Mouse (Mus musculus): ENCODE measurements around the gene Pkd1l1. TPM values are rescaled to one million over a fixed set of nuclear protein-coding genes. Genes with fewer than 3 reads are reported as not detected.

Pkd1l1 gene
- polyA plus RNA-seq, 1 experiment: not detected

- Histone ChIP-seq H3K4me3 (no peak overlapping the region), H3K36me3 (ENCODE audit: control insufficient read depth, insufficient read depth) (no peaks in the 10 kb centered on the region), H3K4me2 (ENCODE audit: low read depth) (no peak overlapping the region), H3ac (ENCODE audit: control insufficient read depth, insufficient read length) (no peak overlapping the region), H3K79me2 (ENCODE audit: control insufficient read depth, insufficient read depth) (no peaks in the 10 kb centered on the region), H3K27me3 (ENCODE audit: control insufficient read depth, insufficient read depth, insufficient read length) (no peaks in the 10 kb centered on the region)
- TF ChIP-seq MYOD1 (IDR thresholded peaks at IDR 0.05; ENCODE audit: control insufficient read depth in 1 of 3, insufficient read length in 2 of 3, low read depth in 2 of 3): no peak
- no peak for TF ChIP-seq E2F4 (IDR thresholded peaks at IDR 0.05; ENCODE audit: insufficient read depth)
- TF ChIP-seq USF1 (IDR thresholded peaks at IDR 0.05; ENCODE audit: low read depth): no peak
- TF ChIP-seq MAX (IDR thresholded peaks at IDR 0.05; ENCODE audit: low read depth): no peak
- no peak for TF ChIP-seq POLR2A (IDR thresholded peaks at IDR 0.05; ENCODE audit: insufficient read length, low read depth)
- no peak for TF ChIP-seq TCF3 (IDR thresholded peaks at IDR 0.05; ENCODE audit: insufficient read length, low read depth)
- no peak for TF ChIP-seq TCF12 (IDR thresholded peaks at IDR 0.05; ENCODE audit: insufficient read depth, poor library complexity, severe bottlenecking)
Observed at GRCm38 (mm10) chr11:8986058-8986457, 13.0 kb upstream of the Pkd1l1 start.

GRCm38 (mm10) chr11:8983237-8983861 lies 10.3 kb upstream of the Pkd1l1 start:
- H3K4me2 ChIP-seq (ENCODE audit: low read depth): no peak overlapping the region
- no peaks in the 10 kb centered on the region for H3K36me3 ChIP-seq (ENCODE audit: control insufficient read depth, insufficient read depth)
- no peak for TF ChIP-seq CEBPB (IDR thresholded peaks at IDR 0.05; ENCODE audit: insufficient read depth, poor library complexity, severe bottlenecking)
- TF ChIP-seq USF1 (IDR thresholded peaks at IDR 0.05; ENCODE audit: low read depth): no peak
- no peak for TF ChIP-seq TCF3 (IDR thresholded peaks at IDR 0.05; ENCODE audit: insufficient read length, low read depth)
- no peak for TF ChIP-seq TCF12 (IDR thresholded peaks at IDR 0.05; ENCODE audit: insufficient read depth, poor library complexity, severe bottlenecking)
- TF ChIP-seq REST (IDR thresholded peaks at IDR 0.05; ENCODE audit: insufficient read depth, insufficient read length): no peak
- no peak for TF ChIP-seq MYOG (IDR thresholded peaks at IDR 0.05; ENCODE audit: control insufficient read depth in 1 of 3, insufficient read depth in 1 of 3, insufficient read length in 2 of 3, low read depth in 2 of 3)
- TF ChIP-seq POLR2A (IDR thresholded peaks at IDR 0.05; ENCODE audit: insufficient read length, low read depth): no peak
- TF ChIP-seq SRF (IDR thresholded peaks at IDR 0.05; ENCODE audit: control insufficient read depth, insufficient read length, low read depth): no peak
- TF ChIP-seq MYOD1 (IDR thresholded peaks at IDR 0.05; ENCODE audit: control insufficient read depth in 1 of 3, insufficient read length in 2 of 3, low read depth in 2 of 3): no peak
- no peak overlapping the region for H3ac ChIP-seq (ENCODE audit: control insufficient read depth, insufficient read length)
- H3K79me2 ChIP-seq (ENCODE audit: control insufficient read depth, insufficient read depth): no peaks in the 10 kb centered on the region
- no peak overlapping the region for H3K4me3 ChIP-seq
- peaks cover 5% of the 10 kb centered on the region for H3K27me3 ChIP-seq (ENCODE audit: control insufficient read depth, insufficient read depth, insufficient read length)

- TF ChIP-seq MAX (IDR thresholded peaks at IDR 0.05; ENCODE audit: low read depth) (no peak), MYOD1 (IDR thresholded peaks at IDR 0.05; ENCODE audit: control insufficient read depth in 1 of 3, insufficient read length in 2 of 3, low read depth in 2 of 3) (no peak), MYOG (IDR thresholded peaks at IDR 0.05; ENCODE audit: control insufficient read depth in 1 of 3, insufficient read depth in 1 of 3, insufficient read length in 2 of 3, low read depth in 2 of 3) (no peak)
- H3ac ChIP-seq (ENCODE audit: control insufficient read depth, insufficient read length): no peak overlapping the region
- no peaks in the 10 kb centered on the region for H3K79me2 ChIP-seq (ENCODE audit: control insufficient read depth, insufficient read depth)
- H3K36me3 ChIP-seq (ENCODE audit: control insufficient read depth, insufficient read depth): no peaks in the 10 kb centered on the region
- H3K4me3 ChIP-seq: no peak overlapping the region
- no peak overlapping the region for H3K4me2 ChIP-seq (ENCODE audit: low read depth)
- peaks cover 26% of the 10 kb centered on the region for H3K27me3 ChIP-seq (ENCODE audit: control insufficient read depth, insufficient read depth, insufficient read length)
Observed at GRCm38 (mm10) chr11:8978154-8978553, 5.1 kb upstream of the Pkd1l1 start.

GRCm38 (mm10) chr11:8972093-8972492 lies 973 bp downstream of the Pkd1l1 start:
- H3K36me3 ChIP-seq (ENCODE audit: control insufficient read depth, insufficient read depth): no peaks in the 10 kb centered on the region
- no peak overlapping the region for H3ac ChIP-seq (ENCODE audit: control insufficient read depth, insufficient read length)
- TF ChIP-seq CEBPB (IDR thresholded peaks at IDR 0.05; ENCODE audit: insufficient read depth, poor library complexity, severe bottlenecking) (no peak), SRF (IDR thresholded peaks at IDR 0.05; ENCODE audit: control insufficient read depth, insufficient read length, low read depth) (no peak), E2F4 (IDR thresholded peaks at IDR 0.05; ENCODE audit: insufficient read depth) (no peak), MYOG (IDR thresholded peaks at IDR 0.05; ENCODE audit: control insufficient read depth in 1 of 3, insufficient read depth in 1 of 3, insufficient read length in 2 of 3, low read depth in 2 of 3) (no peak), TCF3 (IDR thresholded peaks at IDR 0.05; ENCODE audit: insufficient read length, low read depth) (no peak), TCF12 (IDR thresholded peaks at IDR 0.05; ENCODE audit: insufficient read depth, poor library complexity, severe bottlenecking) (no peak), REST (IDR thresholded peaks at IDR 0.05; ENCODE audit: insufficient read depth, insufficient read length) (no peak), USF1 (IDR thresholded peaks at IDR 0.05; ENCODE audit: low read depth) (no peak), POLR2AphosphoS2 (IDR thresholded peaks at IDR 0.05; ENCODE audit: insufficient read length, low read depth) (no peak), POLR2A (IDR thresholded peaks at IDR 0.05; ENCODE audit: insufficient read length, low read depth) (no peak), MAX (IDR thresholded peaks at IDR 0.05; ENCODE audit: low read depth) (no peak)
- H3K79me2 ChIP-seq (ENCODE audit: control insufficient read depth, insufficient read depth): no peaks in the 10 kb centered on the region
- H3K4me3 ChIP-seq: no peak overlapping the region
- H3K27me3 ChIP-seq (ENCODE audit: control insufficient read depth, insufficient read depth, insufficient read length): peaks cover 20% of the 10 kb centered on the region
- no peak overlapping the region for H3K4me2 ChIP-seq (ENCODE audit: low read depth)

GRCm38 (mm10) chr11:8970509-8970908 lies 2.6 kb downstream of the Pkd1l1 start:
- Histone ChIP-seq H3K79me2 (ENCODE audit: control insufficient read depth, insufficient read depth) (no peaks in the 10 kb centered on the region), H3ac (ENCODE audit: control insufficient read depth, insufficient read length) (no peak overlapping the region), H3K36me3 (ENCODE audit: control insufficient read depth, insufficient read depth) (no peaks in the 10 kb centered on the region), H3K4me2 (ENCODE audit: low read depth) (no peak overlapping the region), H3K4me3 (no peak overlapping the region), H3K27me3 (ENCODE audit: control insufficient read depth, insufficient read depth, insufficient read length) (peaks cover 17% of the 10 kb centered on the region)
- TF ChIP-seq SRF (IDR thresholded peaks at IDR 0.05; ENCODE audit: control insufficient read depth, insufficient read length, low read depth) (no peak), POLR2AphosphoS2 (IDR thresholded peaks at IDR 0.05; ENCODE audit: insufficient read length, low read depth) (no peak), TCF3 (IDR thresholded peaks at IDR 0.05; ENCODE audit: insufficient read length, low read depth) (no peak), E2F4 (IDR thresholded peaks at IDR 0.05; ENCODE audit: insufficient read depth) (no peak)

Measured in myocyte (in vitro differentiated cells).